In the genomic region with DNA sequence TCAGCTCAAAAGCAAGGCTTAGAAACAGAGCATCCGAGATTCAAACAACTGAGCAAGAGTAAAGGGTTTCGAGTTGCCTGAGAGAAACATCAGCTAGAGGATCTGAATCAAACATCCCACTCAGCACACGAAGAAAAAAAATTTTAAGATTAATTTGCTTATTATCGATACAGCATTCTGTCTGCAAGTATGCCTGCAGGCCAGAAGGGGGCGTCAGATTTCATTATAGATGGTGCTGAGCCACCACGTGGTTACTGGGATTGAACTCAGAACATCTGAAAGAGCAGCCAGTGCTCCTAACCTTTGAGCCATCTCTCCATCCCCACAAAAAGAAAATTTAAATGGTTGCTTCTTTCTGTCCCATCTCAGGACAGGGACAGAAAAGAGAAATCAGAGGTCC, we compare ENCODE assay signal across 25 mouse cellular contexts.
DNase-seq lines count a peak whose midpoint lies in the region; ATAC-seq and TF ChIP-seq lines count a peak whose summit lies in the region.
"Had no signal": no experiment of that assay in that cellular context is flagged by ENCODE, and none has a peak within 500 bp of the region (broad histone marks: within the 10 kb centered on the region; RNA-seq: fewer than 3 reads in every experiment).

No protein-coding gene starts in this region.

- no peak for TF ChIP-seq POLR2A in CH12.LX (IDR thresholded peaks at IDR 0.05; ENCODE audit: low read depth, low read length)

- no peaks in the 10 kb centered on the region for H3K9me3 ChIP-seq in intestine, postnatal 0 days (ENCODE audit: control insufficient read depth)
- no peaks in the 10 kb centered on the region for H3K9me3 ChIP-seq in intestine, embryonic 15.5 days
- no peaks in the 10 kb centered on the region for H3K9me3 ChIP-seq in CH12.LX (replicated peaks; ENCODE audit: low read length)
- no peaks in the 10 kb centered on the region for H3K9me3 ChIP-seq in liver, embryonic 12.5 days (replicated peaks)
- H3K9me3 ChIP-seq: heart, embryonic 13.5 days; hindbrain, embryonic 15.5 days; liver, embryonic 13.5 days had no signal

- no peaks in the 10 kb centered on the region for H3K79me2 ChIP-seq in CH12.LX (replicated peaks; ENCODE audit: control insufficient read depth, extremely low read depth, insufficient read depth, poor library complexity, severe bottlenecking)

- no peak for ATAC-seq in intestine, postnatal 0 days
- no peak for ATAC-seq in intestine, embryonic 15.5 days
- no peak for ATAC-seq in inflammation-experienced regulatory T-cells, adult 6 months
- ATAC-seq in liver, embryonic 12.5 days, result no peak
- ATAC-seq: forebrain, postnatal 0 days; intestine, embryonic 16.5 days; lung, postnatal 0 days had no signal

- no peak overlapping the region for H3K4me3 ChIP-seq in intestine, postnatal 0 days (ENCODE audit: low read depth, low read length)
- no peak overlapping the region for H3K4me3 ChIP-seq in intestine, embryonic 15.5 days (replicated peaks)
- H3K4me3 ChIP-seq in CH12.LX (replicated peaks in 1 of 3; ENCODE audit: low read depth in 2 of 3, low read length in 2 of 3, poor library complexity in 1 of 3), result no peak overlapping the region
- no peak overlapping the region for H3K4me3 ChIP-seq in liver, embryonic 12.5 days
- H3K4me3 ChIP-seq: erythroblast, embryonic 14.5 days; heart, embryonic 13.5 days; hindbrain, embryonic 15.5 days; liver, embryonic 13.5 days had no signal

- no peak for DNase-seq in CH12.LX (ENCODE audit: extremely low read depth)
- DNase-seq in ES-CJ7 (ENCODE audit: low read depth, low spot score), result peak; percentile 25
- peak; percentile 7 for DNase-seq in ZHBTc4 (ENCODE audit: low read depth, low spot score)
- DNase-seq in ovary, postnatal 14 days (ENCODE audit: low spot score), result no peak
- DNase-seq: adrenal gland, postnatal 25 days; B cell, adult 2 months; cerebellum, adult 8-10 months; cerebellum, postnatal 36 days; forebrain, postnatal 0 days; heart, postnatal 10 days; kidney, postnatal 14 days; left cerebral cortex, postnatal 4 days; liver, embryonic 13.5 days; lung, adult 18-20 months; lung, postnatal 4 days; midbrain, embryonic 14.5 days had no signal

- WGBS in intestine, postnatal 0 days, result 56% methylated on average over 6 of the region's 6 CpGs
- WGBS in intestine, embryonic 15.5 days, result 58% methylated on average over 6 of the region's 6 CpGs
- 33% methylated on average over 6 of the region's 6 CpGs for WGBS in liver, embryonic 12.5 days (ENCODE audit: insufficient replicate concordance)

- no peaks in the 10 kb centered on the region for H3K27me3 ChIP-seq in intestine, postnatal 0 days (replicated peaks; ENCODE audit: control insufficient read depth, insufficient read depth, low read length)
- H3K27me3 ChIP-seq in intestine, embryonic 15.5 days (replicated peaks), result no peaks in the 10 kb centered on the region
- no peaks in the 10 kb centered on the region for H3K27me3 ChIP-seq in CH12.LX (replicated peaks)
- H3K27me3 ChIP-seq in liver, embryonic 12.5 days (replicated peaks), result no peaks in the 10 kb centered on the region
- H3K27me3 ChIP-seq: heart, embryonic 13.5 days; hindbrain, embryonic 15.5 days; liver, embryonic 13.5 days had no signal

- TF ChIP-seq RAD21 in CH12.LX (IDR thresholded peaks at IDR 0.05; ENCODE audit: low read depth, low read length), result peak; percentile 10

- dilution Hi-C loops in CH12.LX (cut with MboI; ENCODE audit: extremely low pct_ligation_motif_present, extremely low pct_unique_long_range_greater_than_20kb, low sequenced_read_pairs), result no loop called here

- H3K4me2 ChIP-seq in intestine, postnatal 0 days (replicated peaks; ENCODE audit: low read depth), result no peak overlapping the region
- no peak overlapping the region for H3K4me2 ChIP-seq in intestine, embryonic 15.5 days (replicated peaks)
- no peak overlapping the region for H3K4me2 ChIP-seq in CH12.LX (ENCODE audit: insufficient read depth, low read depth, poor library complexity, severe bottlenecking)
- no peak overlapping the region for H3K4me2 ChIP-seq in liver, embryonic 12.5 days
- H3K4me2 ChIP-seq: heart, embryonic 13.5 days; hindbrain, embryonic 15.5 days; liver, embryonic 13.5 days had no signal

- TF ChIP-seq EP300 in CH12.LX (IDR thresholded peaks at IDR 0.05; ENCODE audit: low read length), result no peak

- TF ChIP-seq CTCF in intestine, postnatal 0 days (IDR thresholded peaks at IDR 0.05; ENCODE audit: low read depth), result 0 out of 2 replicates have a peak, but pooled peaks have one; percentile 7
- peak in 1 of 2 experiments; percentile 52; a peak in 2 of 4 replicates for TF ChIP-seq CTCF in CH12.LX (conservative IDR thresholded peaks at IDR 0.05 in 1 of 2, IDR thresholded peaks at IDR 0.05 in 1 of 2; ENCODE audit: low read depth in 2 of 2, low read length in 2 of 2)

- H3K27ac ChIP-seq in intestine, postnatal 0 days (ENCODE audit: low read depth, low read length), result no peak overlapping the region
- H3K27ac ChIP-seq in intestine, embryonic 15.5 days, result no peak overlapping the region
- no peak overlapping the region for H3K27ac ChIP-seq in CH12.LX (ENCODE audit: insufficient read depth, low read depth)
- no peak overlapping the region for H3K27ac ChIP-seq in liver, embryonic 12.5 days
- H3K27ac ChIP-seq: heart, embryonic 13.5 days; hindbrain, embryonic 15.5 days; liver, embryonic 13.5 days had no signal

- no peaks in the 10 kb centered on the region for H3K4me1 ChIP-seq in intestine, postnatal 0 days (replicated peaks; ENCODE audit: control insufficient read depth, insufficient read depth, low read length)
- no peaks in the 10 kb centered on the region for H3K4me1 ChIP-seq in intestine, embryonic 15.5 days (replicated peaks)
- no peaks in the 10 kb centered on the region for H3K4me1 ChIP-seq in CH12.LX (ENCODE audit: control insufficient read depth in 1 of 2, insufficient read depth in 2 of 2)
- no peaks in the 10 kb centered on the region for H3K4me1 ChIP-seq in liver, embryonic 12.5 days
- H3K4me1 ChIP-seq: heart, embryonic 13.5 days; liver, embryonic 13.5 days had no signal

- no peak overlapping the region for H3K9ac ChIP-seq in intestine, postnatal 0 days (ENCODE audit: low read depth, low read length)
- H3K9ac ChIP-seq in intestine, embryonic 15.5 days, result no peak overlapping the region
- no peak overlapping the region for H3K9ac ChIP-seq in CH12.LX (ENCODE audit: insufficient read depth, low read depth)
- H3K9ac ChIP-seq in liver, embryonic 12.5 days, result no peak overlapping the region
- H3K9ac ChIP-seq: forebrain, postnatal 0 days; heart, embryonic 13.5 days; hindbrain, embryonic 15.5 days; liver, embryonic 13.5 days had no signal

- in situ Hi-C loops in CH12.LX (cut with MboI; ENCODE audit: low pct_ligation_motif_present, low pct_unique_long_range_greater_than_20kb, low sequenced_read_pairs), result no loop called here

- H3K36me3 ChIP-seq in intestine, postnatal 0 days (ENCODE audit: control insufficient read depth, insufficient read depth), result no peaks in the 10 kb centered on the region
- no peaks in the 10 kb centered on the region for H3K36me3 ChIP-seq in intestine, embryonic 15.5 days
- no peaks in the 10 kb centered on the region for H3K36me3 ChIP-seq in CH12.LX (replicated peaks in 1 of 2; ENCODE audit: control insufficient read depth in 1 of 2, insufficient read depth in 1 of 2, low read length in 1 of 2)
- H3K36me3 ChIP-seq in liver, embryonic 12.5 days, result no peaks in the 10 kb centered on the region
- H3K36me3 ChIP-seq: heart, embryonic 13.5 days; hindbrain, embryonic 15.5 days; liver, embryonic 13.5 days had no signal

TF ChIP-seq in CH12.LX, 34 proteins besides CTCF, POLR2A, EP300 and RAD21:
- peak; percentile 31; the same call in 1 of the 2 replicates for TF ChIP-seq SMC3 (IDR thresholded peaks at IDR 0.05; ENCODE audit: low read depth, low read length)
- no peak for TF ChIP-seq NELFE (IDR thresholded peaks at IDR 0.05; ENCODE audit: low read depth, low read length)
- 0 out of 2 replicates have a peak, but pooled peaks have one; percentile 39 for TF ChIP-seq MYC (IDR thresholded peaks at IDR 0.05; ENCODE audit: low read depth, low read length)

Comparison
In these comparisons a context has a peak if more than half of its experiments do, and no peak if none do; other contexts are left out.
1. DNase-seq: peak in ES-CJ7 (single experiment) and ZHBTc4 (single experiment); none in CH12.LX (single experiment) and ovary, postnatal 14 days (single experiment).